In genomic region chr16:4570737-4571136, GRCm38 (mm10) we compare ENCODE assay signal across 14 mouse cellular contexts. TPM values are rescaled to one million over a fixed set of nuclear protein-coding genes. Genes with fewer than 3 reads are reported as not detected.
DNase-seq lines count a peak whose midpoint lies in the region; ATAC-seq and TF ChIP-seq lines count a peak whose summit lies in the region.
"Had no signal": no experiment of that assay in that cellular context is flagged by ENCODE, and none has a peak within 500 bp of the region (broad histone marks: within the 10 kb centered on the region; RNA-seq: fewer than 3 reads in every experiment).

No protein-coding gene starts in this region.

- DNase-seq in heart, embryonic 10.5 days (ENCODE audit: low spot score) = no peak
- DNase-seq in heart, adult 9 months (ENCODE audit: low spot score in 2 of 2) = no peak
- DNase-seq in lung, embryonic 14.5 days = peak; percentile 34
- DNase-seq in lung, postnatal 4 days = no peak
- DNase-seq in embryonic facial prominence, embryonic 14.5 days (ENCODE audit: low spot score) = peak; percentile 58
- no peak for DNase-seq in stomach, postnatal 0 days (ENCODE audit: low spot score)
- no peak for DNase-seq in retina, postnatal 1 day
- DNase-seq: cerebellum, postnatal 10 days; heart, postnatal 10 days; right cerebral cortex, postnatal 25 days; thymus, postnatal 14 days had no signal

- peak overlapping the region; percentile 49; the same call in 1 of the 2 replicates for H3K27ac ChIP-seq in heart, embryonic 10.5 days
- no peak overlapping the region for H3K27ac ChIP-seq in lung, embryonic 14.5 days (ENCODE audit: low read depth)
- no peak overlapping the region for H3K27ac ChIP-seq in embryonic facial prominence, embryonic 14.5 days (replicated peaks; ENCODE audit: low read depth, low read length)
- no peak overlapping the region for H3K27ac ChIP-seq in stomach, postnatal 0 days (replicated peaks)
- H3K27ac ChIP-seq: liver, embryonic 12.5 days had no signal

- 58% methylated on average over 4 of the region's 4 CpGs for WGBS in heart, embryonic 10.5 days
- 47% methylated on average over 4 of the region's 4 CpGs for WGBS in lung, embryonic 14.5 days
- WGBS in embryonic facial prominence, embryonic 14.5 days = 36% methylated on average over 4 of the region's 4 CpGs
- 68% methylated on average over 4 of the region's 4 CpGs for WGBS in stomach, postnatal 0 days

- no peak for TF ChIP-seq EP300 in stomach, postnatal 0 days (optimal IDR thresholded peaks at IDR 0.05)

- no peak overlapping the region for H3K9ac ChIP-seq in lung, embryonic 14.5 days
- no peak overlapping the region for H3K9ac ChIP-seq in embryonic facial prominence, embryonic 14.5 days (ENCODE audit: low read depth, low read length)
- no peak overlapping the region for H3K9ac ChIP-seq in stomach, postnatal 0 days (ENCODE audit: low read length)
- H3K9ac ChIP-seq: liver, embryonic 12.5 days had no signal

- TF ChIP-seq CTCF in lung, embryonic 14.5 days (IDR thresholded peaks at IDR 0.05; ENCODE audit: low read depth) = no peak
- TF ChIP-seq CTCF in stomach, postnatal 0 days (IDR thresholded peaks at IDR 0.05; ENCODE audit: low read depth) = no peak

- H3K4me3 ChIP-seq in heart, embryonic 10.5 days = no peak overlapping the region
- no peak overlapping the region for H3K4me3 ChIP-seq in lung, embryonic 14.5 days (ENCODE audit: low read depth, low read length)
- H3K4me3 ChIP-seq in embryonic facial prominence, embryonic 14.5 days (ENCODE audit: low read depth, low read length) = no peak overlapping the region
- no peak overlapping the region for H3K4me3 ChIP-seq in stomach, postnatal 0 days (ENCODE audit: low read depth, low read length)
- H3K4me3 ChIP-seq: erythroblast, embryonic 14.5 days; liver, embryonic 12.5 days had no signal

- H3K4me1 ChIP-seq in heart, embryonic 10.5 days = peaks cover 14% of the 10 kb centered on the region
- peaks cover 8% of the 10 kb centered on the region; the same call in 1 of the 2 replicates for H3K4me1 ChIP-seq in lung, embryonic 14.5 days (ENCODE audit: insufficient read depth)
- peaks cover 4% of the 10 kb centered on the region for H3K4me1 ChIP-seq in embryonic facial prominence, embryonic 14.5 days (ENCODE audit: control insufficient read depth, insufficient read depth, low read length)
- H3K4me1 ChIP-seq in stomach, postnatal 0 days (replicated peaks; ENCODE audit: control insufficient read depth, insufficient read depth) = no peaks in the 10 kb centered on the region
- H3K4me1 ChIP-seq: liver, embryonic 12.5 days had no signal

- peak; percentile 74; the same call in 1 of the 2 replicates for ATAC-seq in lung, embryonic 14.5 days (ENCODE audit: insufficient read depth)
- ATAC-seq in embryonic facial prominence, embryonic 14.5 days (ENCODE audit: low read depth) = peak; percentile 51
- ATAC-seq in stomach, postnatal 0 days (ENCODE audit: low FRiP score, low TSS enrichment) = peak; percentile 39; the same call in 1 of the 2 replicates
- ATAC-seq: CD4-positive, CD25-positive, alpha-beta regulatory T cell, adult 4 months; liver, embryonic 12.5 days had no signal

- H3K36me3 ChIP-seq in heart, embryonic 10.5 days = no peaks in the 10 kb centered on the region
- no peaks in the 10 kb centered on the region for H3K36me3 ChIP-seq in lung, embryonic 14.5 days (ENCODE audit: insufficient read depth)
- no peaks in the 10 kb centered on the region for H3K36me3 ChIP-seq in embryonic facial prominence, embryonic 14.5 days (ENCODE audit: control insufficient read depth, insufficient read depth, low read length)
- no peaks in the 10 kb centered on the region for H3K36me3 ChIP-seq in stomach, postnatal 0 days (ENCODE audit: control insufficient read depth, insufficient read depth, low read length)
- H3K36me3 ChIP-seq: liver, embryonic 12.5 days had no signal

- no peaks in the 10 kb centered on the region for H3K27me3 ChIP-seq in heart, embryonic 10.5 days (ENCODE audit: insufficient read depth, poor library complexity, severe bottlenecking)
- no peaks in the 10 kb centered on the region for H3K27me3 ChIP-seq in lung, embryonic 14.5 days (ENCODE audit: insufficient read depth, low read length)
- H3K27me3 ChIP-seq in embryonic facial prominence, embryonic 14.5 days (replicated peaks; ENCODE audit: control insufficient read depth, insufficient read depth, low read length) = no peaks in the 10 kb centered on the region
- no peaks in the 10 kb centered on the region for H3K27me3 ChIP-seq in stomach, postnatal 0 days (ENCODE audit: control insufficient read depth, insufficient read depth, low read length)
- H3K27me3 ChIP-seq: liver, embryonic 12.5 days had no signal

- no peaks in the 10 kb centered on the region for H3K9me3 ChIP-seq in heart, embryonic 10.5 days
- no peaks in the 10 kb centered on the region for H3K9me3 ChIP-seq in lung, embryonic 14.5 days (ENCODE audit: low read depth, low read length)
- H3K9me3 ChIP-seq in embryonic facial prominence, embryonic 14.5 days (ENCODE audit: control insufficient read depth, low read length) = no peaks in the 10 kb centered on the region
- no peaks in the 10 kb centered on the region for H3K9me3 ChIP-seq in stomach, postnatal 0 days (ENCODE audit: control insufficient read depth, low read length)
- H3K9me3 ChIP-seq: liver, embryonic 12.5 days had no signal

- H3K4me2 ChIP-seq in lung, embryonic 14.5 days = no peak overlapping the region
- no peak overlapping the region for H3K4me2 ChIP-seq in embryonic facial prominence, embryonic 14.5 days (ENCODE audit: low read depth, low read length)
- no peak overlapping the region for H3K4me2 ChIP-seq in stomach, postnatal 0 days (replicated peaks; ENCODE audit: low read depth)
- H3K4me2 ChIP-seq: liver, embryonic 12.5 days had no signal

RNA-seq across cellular contexts. Expression of gene Tfap4, which starts 11.1 kb away (rescaled TPM):
- polyA plus RNA-seq in heart, embryonic 10.5 days (2016; fragmentation: Nextera tagmentation; extraction: Ambion mirVana) = 9.5 and 17.5 TPM in 2 replicates
- 23.0 and 24.1 TPM in 2 replicates for polyA plus RNA-seq in lung, embryonic 14.5 days (2014; fragmentation: Nextera tagmentation; extraction: Ambion mirVana)
- 16.6 and 17.2 TPM in 2 replicates for polyA plus RNA-seq in embryonic facial prominence, embryonic 14.5 days (2014; fragmentation: Nextera tagmentation; extraction: Ambion mirVana)
- 8.9 and 10.6 TPM in 2 replicates for polyA plus RNA-seq in stomach, postnatal 0 days (2015; fragmentation: Nextera tagmentation; extraction: Ambion mirVana)

RNA-seq across cellular contexts. Expression of gene Glis2, which starts 23.8 kb away (rescaled TPM):
- 13.9 and 20.7 TPM in 2 replicates for polyA plus RNA-seq in heart, embryonic 10.5 days (2016; fragmentation: Nextera tagmentation; extraction: Ambion mirVana)
- polyA plus RNA-seq in lung, embryonic 14.5 days (2014; fragmentation: Nextera tagmentation; extraction: Ambion mirVana) = 24.4 and 29.2 TPM in 2 replicates
- polyA plus RNA-seq in embryonic facial prominence, embryonic 14.5 days (2014; fragmentation: Nextera tagmentation; extraction: Ambion mirVana) = 34.7 and 36.3 TPM in 2 replicates
- polyA plus RNA-seq in stomach, postnatal 0 days (2015; fragmentation: Nextera tagmentation; extraction: Ambion mirVana) = 11.6 and 11.7 TPM in 2 replicates

RNA-seq across cellular contexts. Expression of gene Srl, which starts 29.1 kb away (rescaled TPM):
- polyA plus RNA-seq in heart, embryonic 10.5 days (2016; fragmentation: Nextera tagmentation; extraction: Ambion mirVana) = 87.3 and 201 TPM in 2 replicates
- 18.4 and 20.7 TPM in 2 replicates for polyA plus RNA-seq in lung, embryonic 14.5 days (2014; fragmentation: Nextera tagmentation; extraction: Ambion mirVana)
- polyA plus RNA-seq in embryonic facial prominence, embryonic 14.5 days (2014; fragmentation: Nextera tagmentation; extraction: Ambion mirVana) = 89.2 and 112 TPM in 2 replicates
- 2.8 and 3.1 TPM in 2 replicates for polyA plus RNA-seq in stomach, postnatal 0 days (2015; fragmentation: Nextera tagmentation; extraction: Ambion mirVana)
- polyA plus RNA-seq: erythroblast, embryonic 14.5 days had no signal

RNA-seq across cellular contexts. Expression of gene Pam16, which starts 54.1 kb away (rescaled TPM):
- polyA plus RNA-seq in heart, embryonic 10.5 days (2016; fragmentation: Nextera tagmentation; extraction: Ambion mirVana) = 116 and 130 TPM in 2 replicates
- polyA plus RNA-seq in lung, embryonic 14.5 days (2014; fragmentation: Nextera tagmentation; extraction: Ambion mirVana) = 81.9 and 86.3 TPM in 2 replicates
- polyA plus RNA-seq in embryonic facial prominence, embryonic 14.5 days (2014; fragmentation: Nextera tagmentation; extraction: Ambion mirVana) = 90.8 and 90.9 TPM in 2 replicates
- polyA plus RNA-seq in stomach, postnatal 0 days (2015; fragmentation: Nextera tagmentation; extraction: Ambion mirVana) = 65.4 and 71.9 TPM in 2 replicates

Comparison
In these comparisons a context has a peak if more than half of its experiments do, and no peak if none do; other contexts are left out.
1. DNase-seq: peak in lung, embryonic 14.5 days (single experiment) and embryonic facial prominence, embryonic 14.5 days (single experiment); none in heart, embryonic 10.5 days (single experiment), heart, adult 9 months (0 of 2), lung, postnatal 4 days (0 of 2), stomach, postnatal 0 days (single experiment) and retina, postnatal 1 day (single experiment).
2. Peak in every context shown above with its lines, with median percentiles within 50 percentile points of each other: ATAC-seq.